Comparison of ENCODE assay signal across 18 mouse cellular contexts in genomic region chr2:150656112-150656511, GRCm38 (mm10). TPM values are rescaled to one million over a fixed set of nuclear protein-coding genes. Genes with fewer than 3 reads are reported as not detected.
A peak's percentile ranks its signal among the peaks of the same experiment; 100 is the strongest.
DNase-seq lines count a peak whose midpoint lies in the region; ATAC-seq and TF ChIP-seq lines count a peak whose summit lies in the region.
"Had no signal": no experiment of that assay in that cellular context is flagged by ENCODE, and none has a peak within 500 bp of the region (broad histone marks: within the 10 kb centered on the region; RNA-seq: fewer than 3 reads in every experiment).

No protein-coding gene starts in this region.

- no peak for DNase-seq in forebrain, embryonic 11.5 days (ENCODE audit: low spot score)
- peak; percentile 1 for DNase-seq in neural tube, embryonic 11.5 days (ENCODE audit: low spot score)
- DNase-seq in liver, postnatal 0 days = no peak
- DNase-seq in right cerebral cortex, postnatal 4 days = no peak
- no peak for DNase-seq in spleen, postnatal 4 days (ENCODE audit: low spot score in 2 of 2)
- DNase-seq in kidney, adult 18-20 months = no peak
- DNase-seq: cerebellum, postnatal 10 days; lung, embryonic 14.5 days; right cerebral cortex, postnatal 25 days had no signal

- H3K27me3 ChIP-seq in forebrain, embryonic 12.5 days = no peaks in the 10 kb centered on the region
- H3K27me3 ChIP-seq in forebrain, embryonic 11.5 days (ENCODE audit: control insufficient read depth, insufficient read depth, low read length) = no peaks in the 10 kb centered on the region
- H3K27me3 ChIP-seq in neural tube, embryonic 11.5 days (ENCODE audit: control insufficient read depth, insufficient read depth, low read length) = no peaks in the 10 kb centered on the region
- H3K27me3 ChIP-seq in neural tube, embryonic 15.5 days (replicated peaks) = no peaks in the 10 kb centered on the region
- no peaks in the 10 kb centered on the region for H3K27me3 ChIP-seq in liver, postnatal 0 days (ENCODE audit: insufficient read depth, low read length)
- H3K27me3 ChIP-seq: kidney, embryonic 15.5 days; limb, embryonic 12.5 days; Patski; stomach, embryonic 15.5 days had no signal

- H3K27ac ChIP-seq in forebrain, embryonic 12.5 days = peak overlapping the region; percentile 85; the same call in 1 of the 2 replicates
- H3K27ac ChIP-seq in forebrain, embryonic 11.5 days (ENCODE audit: low read depth, low read length) = no peak overlapping the region
- no peak overlapping the region for H3K27ac ChIP-seq in neural tube, embryonic 11.5 days (ENCODE audit: low read depth, low read length)
- H3K27ac ChIP-seq in neural tube, embryonic 15.5 days (replicated peaks) = no peak overlapping the region
- H3K27ac ChIP-seq in liver, postnatal 0 days (ENCODE audit: low read depth) = peak overlapping the region; percentile 44; the same call in 1 of the 2 replicates
- H3K27ac ChIP-seq: kidney, embryonic 15.5 days; limb, embryonic 12.5 days; macrophage; stomach, embryonic 15.5 days had no signal

- no peak for ATAC-seq in forebrain, embryonic 12.5 days (ENCODE audit: low FRiP score)
- ATAC-seq in forebrain, embryonic 11.5 days (replicated peaks; ENCODE audit: low FRiP score) = no peak
- no peak for ATAC-seq in neural tube, embryonic 11.5 days (ENCODE audit: insufficient read depth, low FRiP score, low TSS enrichment)
- no peak for ATAC-seq in neural tube, embryonic 15.5 days (ENCODE audit: low FRiP score)
- no peak for ATAC-seq in liver, postnatal 0 days
- ATAC-seq: Patski had no signal

- peaks cover 28% of the 10 kb centered on the region for H3K4me1 ChIP-seq in forebrain, embryonic 12.5 days
- H3K4me1 ChIP-seq in forebrain, embryonic 11.5 days (replicated peaks; ENCODE audit: control insufficient read depth, insufficient read depth, low read length) = peaks cover 2% of the 10 kb centered on the region; the same call in 1 of the 2 replicates
- peaks cover 2% of the 10 kb centered on the region for H3K4me1 ChIP-seq in neural tube, embryonic 11.5 days (ENCODE audit: control insufficient read depth, insufficient read depth, low read length)
- H3K4me1 ChIP-seq in neural tube, embryonic 15.5 days = peaks cover 5% of the 10 kb centered on the region
- peaks cover 10% of the 10 kb centered on the region for H3K4me1 ChIP-seq in liver, postnatal 0 days (ENCODE audit: insufficient read depth)
- H3K4me1 ChIP-seq: kidney, embryonic 15.5 days; stomach, embryonic 15.5 days had no signal

- H3K36me3 ChIP-seq in forebrain, embryonic 12.5 days (replicated peaks) = peaks cover 15% of the 10 kb centered on the region; the same call in 1 of the 2 replicates
- H3K36me3 ChIP-seq in forebrain, embryonic 11.5 days (ENCODE audit: control insufficient read depth, insufficient read depth, low read length) = no peaks in the 10 kb centered on the region; the same call in 1 of the 2 replicates
- H3K36me3 ChIP-seq in neural tube, embryonic 11.5 days (ENCODE audit: control insufficient read depth, insufficient read depth, low read length) = no peaks in the 10 kb centered on the region
- H3K36me3 ChIP-seq in neural tube, embryonic 15.5 days = no peaks in the 10 kb centered on the region
- peaks cover 26% of the 10 kb centered on the region for H3K36me3 ChIP-seq in liver, postnatal 0 days (replicated peaks; ENCODE audit: insufficient read depth, low read length)
- H3K36me3 ChIP-seq: kidney, embryonic 15.5 days; limb, embryonic 12.5 days had no signal

- H3K9me3 ChIP-seq in forebrain, embryonic 12.5 days = no peaks in the 10 kb centered on the region
- H3K9me3 ChIP-seq in forebrain, embryonic 11.5 days (ENCODE audit: control insufficient read depth, low read length) = no peaks in the 10 kb centered on the region
- H3K9me3 ChIP-seq in neural tube, embryonic 11.5 days (ENCODE audit: control insufficient read depth, low read length) = no peaks in the 10 kb centered on the region
- no peaks in the 10 kb centered on the region for H3K9me3 ChIP-seq in neural tube, embryonic 15.5 days (replicated peaks)
- no peaks in the 10 kb centered on the region for H3K9me3 ChIP-seq in liver, postnatal 0 days (ENCODE audit: low read length)
- H3K9me3 ChIP-seq: kidney, embryonic 15.5 days; stomach, embryonic 15.5 days had no signal

- no peak for TF ChIP-seq CTCF in liver, postnatal 0 days (IDR thresholded peaks at IDR 0.05; ENCODE audit: low read depth)

- no peak overlapping the region for H3K4me2 ChIP-seq in forebrain, embryonic 12.5 days
- no peak overlapping the region for H3K4me2 ChIP-seq in forebrain, embryonic 11.5 days (ENCODE audit: low read depth, low read length, severe bottlenecking)
- no peak overlapping the region for H3K4me2 ChIP-seq in neural tube, embryonic 11.5 days (ENCODE audit: low read depth)
- H3K4me2 ChIP-seq in neural tube, embryonic 15.5 days = no peak overlapping the region
- H3K4me2 ChIP-seq in liver, postnatal 0 days (ENCODE audit: low read depth, low read length) = no peak overlapping the region
- H3K4me2 ChIP-seq: kidney, embryonic 15.5 days; limb, embryonic 12.5 days; lung, embryonic 14.5 days; stomach, embryonic 15.5 days had no signal

- no peak overlapping the region for H3K9ac ChIP-seq in forebrain, embryonic 12.5 days
- H3K9ac ChIP-seq in forebrain, embryonic 11.5 days (ENCODE audit: low read length) = no peak overlapping the region
- no peak overlapping the region for H3K9ac ChIP-seq in neural tube, embryonic 11.5 days (ENCODE audit: low read length)
- H3K9ac ChIP-seq in neural tube, embryonic 15.5 days (replicated peaks) = no peak overlapping the region
- H3K9ac ChIP-seq in liver, postnatal 0 days (replicated peaks) = no peak overlapping the region
- H3K9ac ChIP-seq: kidney, embryonic 15.5 days; limb, embryonic 12.5 days; lung, embryonic 14.5 days; stomach, embryonic 15.5 days had no signal

- H3K4me3 ChIP-seq in forebrain, embryonic 12.5 days (replicated peaks) = no peak overlapping the region
- H3K4me3 ChIP-seq in forebrain, embryonic 11.5 days (ENCODE audit: low read depth, low read length) = no peak overlapping the region
- H3K4me3 ChIP-seq in neural tube, embryonic 11.5 days (ENCODE audit: low read depth, low read length) = no peak overlapping the region
- H3K4me3 ChIP-seq in neural tube, embryonic 15.5 days (replicated peaks) = no peak overlapping the region
- no peak overlapping the region for H3K4me3 ChIP-seq in liver, postnatal 0 days (ENCODE audit: low read depth, low read length)
- H3K4me3 ChIP-seq: erythroblast, embryonic 14.5 days; kidney, embryonic 15.5 days; limb, embryonic 12.5 days; stomach, embryonic 15.5 days had no signal

- TF ChIP-seq EP300 in liver, postnatal 0 days (IDR thresholded peaks at IDR 0.05; ENCODE audit: low read depth) = no peak

- 95% methylated on average over 3 of the region's 3 CpGs for WGBS in forebrain, embryonic 12.5 days
- WGBS in forebrain, embryonic 11.5 days = 90% methylated on average over 3 of the region's 3 CpGs
- 89% methylated on average over 3 of the region's 3 CpGs for WGBS in neural tube, embryonic 11.5 days
- 94% methylated on average over 3 of the region's 3 CpGs for WGBS in neural tube, embryonic 15.5 days
- 85% methylated on average over 3 of the region's 3 CpGs for WGBS in liver, postnatal 0 days (ENCODE audit: insufficient replicate concordance)

RNA-seq across cellular contexts. Expression of gene Acss1, which starts 12.2 kb away (rescaled TPM):
- polyA plus RNA-seq in forebrain, embryonic 12.5 days (2016; fragmentation: Nextera tagmentation; extraction: Ambion mirVana) = 43.4 and 54.8 TPM in 2 replicates
- polyA plus RNA-seq in forebrain, embryonic 11.5 days (2014; fragmentation: Nextera tagmentation; extraction: Ambion mirVana) = 46.6 and 46.8 TPM in 2 replicates
- 18.4 and 21.5 TPM in 2 replicates for polyA plus RNA-seq in neural tube, embryonic 11.5 days (2014; fragmentation: Nextera tagmentation; extraction: Ambion mirVana)
- 12.3 and 13.7 TPM in 2 replicates for polyA plus RNA-seq in neural tube, embryonic 15.5 days (2015; fragmentation: Nextera tagmentation; extraction: Ambion mirVana)
- polyA plus RNA-seq in liver, postnatal 0 days (2015; fragmentation: Nextera tagmentation; extraction: Ambion mirVana) = 15.7 and 16.7 TPM in 2 replicates

RNA-seq across cellular contexts. Expression of gene Vsx1, which starts 33.0 kb away (rescaled TPM):
- 0.06 and 0.11 TPM in 2 replicates for polyA plus RNA-seq in forebrain, embryonic 12.5 days (2016; fragmentation: Nextera tagmentation; extraction: Ambion mirVana)
- 0.08 TPM in 1 of 2 replicates, not detected in the other for polyA plus RNA-seq in forebrain, embryonic 11.5 days (2014; fragmentation: Nextera tagmentation; extraction: Ambion mirVana)
- polyA plus RNA-seq in neural tube, embryonic 11.5 days (2014; fragmentation: Nextera tagmentation; extraction: Ambion mirVana) = 0.91 and 0.99 TPM in 2 replicates
- polyA plus RNA-seq in neural tube, embryonic 15.5 days (2015; fragmentation: Nextera tagmentation; extraction: Ambion mirVana) = 0.04 and 0.05 TPM in 2 replicates
- polyA plus RNA-seq in liver, postnatal 0 days (2015; fragmentation: Nextera tagmentation; extraction: Ambion mirVana) = not detected in 2 replicates
- polyA plus RNA-seq: erythroblast, embryonic 14.5 days; heart, postnatal 0 days; kidney, embryonic 15.5 days; limb, embryonic 12.5 days; lung, embryonic 14.5 days; macrophage; Patski; stomach, embryonic 15.5 days had no signal

RNA-seq across cellular contexts. Expression of gene Apmap, which starts 47.7 kb away (rescaled TPM):
- 35.7 and 36.4 TPM in 2 replicates for polyA plus RNA-seq in forebrain, embryonic 12.5 days (2016; fragmentation: Nextera tagmentation; extraction: Ambion mirVana)
- 38.4 and 38.9 TPM in 2 replicates for polyA plus RNA-seq in forebrain, embryonic 11.5 days (2014; fragmentation: Nextera tagmentation; extraction: Ambion mirVana)
- polyA plus RNA-seq in neural tube, embryonic 11.5 days (2014; fragmentation: Nextera tagmentation; extraction: Ambion mirVana) = 39.9 and 41.2 TPM in 2 replicates
- polyA plus RNA-seq in neural tube, embryonic 15.5 days (2015; fragmentation: Nextera tagmentation; extraction: Ambion mirVana) = 45.4 and 46.1 TPM in 2 replicates
- 38.4 and 46.0 TPM in 2 replicates for polyA plus RNA-seq in liver, postnatal 0 days (2015; fragmentation: Nextera tagmentation; extraction: Ambion mirVana)

Comparison
In these comparisons a context has a peak if more than half of its experiments do, and no peak if none do; other contexts are left out.
1. H3K27ac ChIP-seq: peak in forebrain, embryonic 12.5 days (single experiment) and liver, postnatal 0 days (single experiment); none in forebrain, embryonic 11.5 days (single experiment), neural tube, embryonic 11.5 days (single experiment) and neural tube, embryonic 15.5 days (single experiment).